In genomic region chr3:126696620-126697019, GRCm38 (mm10) we compare ENCODE assay signal across 18 mouse cellular contexts.
DNase-seq lines count a peak whose midpoint lies in the region; ATAC-seq and TF ChIP-seq lines count a peak whose summit lies in the region.
"Had no signal": no experiment of that assay in that cellular context is flagged by ENCODE, and none has a peak within 500 bp of the region (broad histone marks: within the 10 kb centered on the region; RNA-seq: fewer than 3 reads in every experiment).

No protein-coding gene starts in this region.

- ATAC-seq in liver, postnatal 0 days = peak; percentile 45; the same call in 1 of the 2 replicates
- ATAC-seq in liver, embryonic 11.5 days (replicated peaks; ENCODE audit: low FRiP score) = no peak
- ATAC-seq in intestine, embryonic 16.5 days = peak; percentile 30; the same call in 1 of the 2 replicates
- no peak for ATAC-seq in hindbrain, postnatal 0 days
- ATAC-seq: forebrain, embryonic 13.5 days had no signal

- no peak overlapping the region for H3K9ac ChIP-seq in liver, postnatal 0 days (replicated peaks)
- H3K9ac ChIP-seq in liver, embryonic 11.5 days (ENCODE audit: low read depth, low read length) = no peak overlapping the region
- no peak overlapping the region for H3K9ac ChIP-seq in intestine, embryonic 16.5 days (ENCODE audit: low read depth, low read length)
- H3K9ac ChIP-seq in hindbrain, postnatal 0 days (replicated peaks; ENCODE audit: low read length) = no peak overlapping the region
- H3K9ac ChIP-seq: embryonic facial prominence, embryonic 15.5 days; forebrain, embryonic 13.5 days; limb, embryonic 13.5 days; lung, embryonic 15.5 days; midbrain, embryonic 12.5 days; neural tube, embryonic 12.5 days had no signal

- H3K4me2 ChIP-seq in liver, postnatal 0 days (ENCODE audit: low read depth, low read length) = no peak overlapping the region
- no peak overlapping the region for H3K4me2 ChIP-seq in liver, embryonic 11.5 days
- no peak overlapping the region for H3K4me2 ChIP-seq in intestine, embryonic 16.5 days (ENCODE audit: low read depth, low read length)
- no peak overlapping the region for H3K4me2 ChIP-seq in hindbrain, postnatal 0 days (ENCODE audit: low read depth, low read length)
- H3K4me2 ChIP-seq: embryonic facial prominence, embryonic 15.5 days; forebrain, embryonic 13.5 days; limb, embryonic 13.5 days; lung, embryonic 15.5 days; midbrain, embryonic 12.5 days; neural tube, embryonic 12.5 days had no signal

- no peak overlapping the region for H3K27ac ChIP-seq in liver, postnatal 0 days (ENCODE audit: low read depth)
- H3K27ac ChIP-seq in liver, embryonic 11.5 days (ENCODE audit: low read depth, low read length) = no peak overlapping the region
- H3K27ac ChIP-seq in intestine, embryonic 16.5 days (ENCODE audit: low read length) = no peak overlapping the region
- no peak overlapping the region for H3K27ac ChIP-seq in hindbrain, postnatal 0 days
- H3K27ac ChIP-seq: embryonic facial prominence, embryonic 15.5 days; forebrain, embryonic 13.5 days; limb, embryonic 13.5 days; lung, embryonic 15.5 days; midbrain, embryonic 12.5 days; neural tube, embryonic 12.5 days had no signal

- H3K9me3 ChIP-seq in liver, postnatal 0 days (ENCODE audit: low read length) = no peaks in the 10 kb centered on the region
- no peaks in the 10 kb centered on the region for H3K9me3 ChIP-seq in liver, embryonic 11.5 days (ENCODE audit: control insufficient read depth, low read length)
- no peaks in the 10 kb centered on the region for H3K9me3 ChIP-seq in intestine, embryonic 16.5 days (ENCODE audit: control insufficient read depth, low read length)
- no peaks in the 10 kb centered on the region for H3K9me3 ChIP-seq in hindbrain, postnatal 0 days (ENCODE audit: low read length)
- H3K9me3 ChIP-seq: embryonic facial prominence, embryonic 15.5 days; forebrain, embryonic 13.5 days; limb, embryonic 13.5 days; lung, embryonic 15.5 days; midbrain, embryonic 12.5 days; neural tube, embryonic 12.5 days had no signal

- no peak for DNase-seq in liver, postnatal 0 days
- DNase-seq in liver, embryonic 11.5 days (ENCODE audit: low spot score) = no peak
- DNase-seq in spleen, postnatal 36 days (ENCODE audit: low spot score in 2 of 2) = peak; percentile 83 to 87
- peak; percentile 22 to 44 for DNase-seq in thymus, postnatal 36 days
- DNase-seq in hindbrain, postnatal 0 days (ENCODE audit: low spot score) = no peak
- no peak for DNase-seq in right cerebral cortex, adult 18-20 months
- no peak for DNase-seq in frontal cortex, postnatal 10 days (ENCODE audit: low spot score in 2 of 2)
- DNase-seq: adrenal gland, adult 8-10 months; cerebellum, postnatal 25 days; gastrocnemius, postnatal 14 days; kidney, postnatal 4 days had no signal

- H3K27me3 ChIP-seq in liver, postnatal 0 days (ENCODE audit: insufficient read depth, low read length) = no peaks in the 10 kb centered on the region
- H3K27me3 ChIP-seq in liver, embryonic 11.5 days (replicated peaks; ENCODE audit: control insufficient read depth, insufficient read depth, low read length) = no peaks in the 10 kb centered on the region
- H3K27me3 ChIP-seq in intestine, embryonic 16.5 days (replicated peaks; ENCODE audit: control insufficient read depth, insufficient read depth, low read length) = no peaks in the 10 kb centered on the region
- no peaks in the 10 kb centered on the region for H3K27me3 ChIP-seq in hindbrain, postnatal 0 days (ENCODE audit: insufficient read depth, low read length)
- H3K27me3 ChIP-seq: embryonic facial prominence, embryonic 15.5 days; forebrain, embryonic 13.5 days; limb, embryonic 13.5 days; lung, embryonic 15.5 days; midbrain, embryonic 12.5 days; neural tube, embryonic 12.5 days had no signal

- no peak overlapping the region for H3K4me3 ChIP-seq in liver, postnatal 0 days (ENCODE audit: low read depth, low read length)
- H3K4me3 ChIP-seq in liver, embryonic 11.5 days (ENCODE audit: low read depth, low read length) = no peak overlapping the region
- H3K4me3 ChIP-seq in intestine, embryonic 16.5 days (ENCODE audit: low read length) = no peak overlapping the region
- H3K4me3 ChIP-seq in hindbrain, postnatal 0 days (ENCODE audit: low read length) = no peak overlapping the region
- H3K4me3 ChIP-seq: embryonic facial prominence, embryonic 15.5 days; forebrain, embryonic 13.5 days; limb, embryonic 13.5 days; lung, embryonic 15.5 days; midbrain, embryonic 12.5 days; neural tube, embryonic 12.5 days had no signal

- peaks cover 11% of the 10 kb centered on the region for H3K4me1 ChIP-seq in liver, postnatal 0 days (ENCODE audit: insufficient read depth)
- H3K4me1 ChIP-seq in liver, embryonic 11.5 days (replicated peaks; ENCODE audit: control insufficient read depth, insufficient read depth, low read length) = peaks cover 5% of the 10 kb centered on the region; the same call in 1 of the 2 replicates
- peaks cover 17% of the 10 kb centered on the region for H3K4me1 ChIP-seq in intestine, embryonic 16.5 days (ENCODE audit: control insufficient read depth, insufficient read depth, low read length)
- H3K4me1 ChIP-seq in hindbrain, postnatal 0 days (ENCODE audit: insufficient read depth, low read length) = peaks cover 10% of the 10 kb centered on the region; the same call in 1 of the 2 replicates

- TF ChIP-seq CTCF in liver, postnatal 0 days (IDR thresholded peaks at IDR 0.05; ENCODE audit: low read depth) = no peak
- no peak for TF ChIP-seq CTCF in hindbrain, postnatal 0 days (IDR thresholded peaks at IDR 0.05; ENCODE audit: low read depth)

- no peaks in the 10 kb centered on the region for H3K36me3 ChIP-seq in liver, postnatal 0 days (replicated peaks; ENCODE audit: insufficient read depth, low read length)
- no peaks in the 10 kb centered on the region for H3K36me3 ChIP-seq in liver, embryonic 11.5 days (ENCODE audit: control insufficient read depth, insufficient read depth, low read length)
- H3K36me3 ChIP-seq in intestine, embryonic 16.5 days (ENCODE audit: control insufficient read depth, insufficient read depth, low read length) = no peaks in the 10 kb centered on the region
- no peaks in the 10 kb centered on the region for H3K36me3 ChIP-seq in hindbrain, postnatal 0 days (ENCODE audit: insufficient read depth, low read length)
- H3K36me3 ChIP-seq: embryonic facial prominence, embryonic 15.5 days; limb, embryonic 13.5 days; lung, embryonic 15.5 days; midbrain, embryonic 12.5 days; neural tube, embryonic 12.5 days had no signal

- WGBS in liver, postnatal 0 days (ENCODE audit: insufficient replicate concordance) = 55% methylated on average over 6 of the region's 6 CpGs
- WGBS in liver, embryonic 11.5 days = 79% methylated on average over 6 of the region's 6 CpGs
- WGBS in intestine, embryonic 16.5 days = 76% methylated on average over 6 of the region's 6 CpGs
- 88% methylated on average over 6 of the region's 6 CpGs for WGBS in hindbrain, postnatal 0 days

- no peak for TF ChIP-seq EP300 in liver, postnatal 0 days (IDR thresholded peaks at IDR 0.05; ENCODE audit: low read depth)

Comparison
In these comparisons a context has a peak if more than half of its experiments do, and no peak if none do; other contexts are left out.
1. ATAC-seq: peak in liver, postnatal 0 days (single experiment) and intestine, embryonic 16.5 days (single experiment); none in liver, embryonic 11.5 days (single experiment) and hindbrain, postnatal 0 days (single experiment).
2. DNase-seq: peak in spleen, postnatal 36 days (2 of 2) and thymus, postnatal 36 days (2 of 2); none in liver, postnatal 0 days (single experiment), liver, embryonic 11.5 days (single experiment), hindbrain, postnatal 0 days (single experiment), right cerebral cortex, adult 18-20 months (single experiment) and frontal cortex, postnatal 10 days (0 of 2).